Mouse (Mus musculus): ENCODE results near the gene Krt80.

- no peak for TF ChIP-seq CTCF (IDR thresholded peaks at IDR 0.05; ENCODE audit: borderline replicate concordance, control insufficient read depth, extremely low read depth, insufficient read depth, low read length, poor library complexity)
- no peak for TF ChIP-seq POLR2A (IDR thresholded peaks at IDR 0.05; ENCODE audit: control insufficient read depth, extremely low read depth, insufficient read depth, low read length, poor library complexity)
These were observed 31.6 kb downstream of the Krt80 start for GRCm38 (mm10) chr15:101338359-101338758.

Measured in thymus, adult 2 months (tissue).